Mouse (Mus musculus): Measurements from ENCODE around the gene Klk1b26. TPM values are rescaled to one million over a fixed set of nuclear protein-coding genes. Genes with fewer than 3 reads are reported as not detected.
"Not testable (repeated sequence)": the region's sequence is repeated elsewhere in the genome, so short reads cannot be mapped to it uniquely, and the experiment has no call there.

The Klk1b26 gene
- polyA plus RNA-seq, 1 experiment from 2014 or later: 0.26 TPM

- ATAC-seq (ENCODE audit: low read depth): no peak
- WGBS (ENCODE audit: insufficient replicate concordance): 64% methylated on average over 5 of the region's 5 CpGs
- Histone ChIP-seq H3K4me1 (ENCODE audit: control insufficient read depth, low read depth, low read length) (no peaks in the 10 kb centered on the region), H3K9me3 (replicated peaks; ENCODE audit: control insufficient read depth, low read length) (no peaks in the 10 kb centered on the region), H3K36me3 (ENCODE audit: control insufficient read depth, insufficient read depth) (no peaks in the 10 kb centered on the region), H3K9ac (ENCODE audit: low read depth, low read length) (no peak overlapping the region), H3K4me3 (ENCODE audit: low read depth, low read length) (no peak overlapping the region), H3K4me2 (ENCODE audit: low read depth, low read length) (no peak overlapping the region), H3K27me3 (ENCODE audit: control insufficient read depth, insufficient read depth, low read depth, low read length) (no peaks in the 10 kb centered on the region), H3K27ac (ENCODE audit: low read length) (no peak overlapping the region)
These were observed 3.1 kb downstream of the Klk1b26 start for GRCm38 (mm10) chr7:44015071-44015470.

DNA sequence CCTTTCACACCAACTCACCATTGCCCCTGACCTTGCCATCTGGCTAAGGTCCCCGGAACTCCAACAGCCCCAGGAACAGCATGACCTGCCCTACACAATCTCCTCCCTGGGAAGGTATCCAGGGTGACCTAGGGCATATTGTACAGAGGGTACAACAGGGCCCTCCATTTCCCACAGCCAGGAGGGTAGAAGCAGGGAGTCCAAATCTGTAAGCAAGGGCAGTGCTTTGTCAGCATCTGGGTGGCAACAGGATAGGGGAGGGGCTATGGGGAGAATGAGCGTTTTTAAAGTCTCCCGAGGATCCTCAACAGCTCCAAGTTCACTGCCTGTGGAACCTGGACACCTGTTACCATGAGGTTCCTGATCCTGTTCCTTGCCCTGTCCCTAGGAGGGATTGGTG lies 40.0 kb downstream of the Klk1b26 start, which contains the start of gene Klk1b27:
Klk1b27 (plus strand) TSS at position 301 of the 400 bp plus-strand sequence.
- H3K4me3 ChIP-seq (ENCODE audit: low read depth, low read length); H3K36me3 ChIP-seq (ENCODE audit: control insufficient read depth, insufficient read depth); H3K9ac ChIP-seq (ENCODE audit: low read depth, low read length); ATAC-seq (ENCODE audit: low read depth); H3K27me3 ChIP-seq (ENCODE audit: control insufficient read depth, insufficient read depth, low read depth, low read length); H3K4me1 ChIP-seq (ENCODE audit: control insufficient read depth, low read depth, low read length); H3K4me2 ChIP-seq (ENCODE audit: low read depth, low read length); H3K27ac ChIP-seq (ENCODE audit: low read length); H3K9me3 ChIP-seq (replicated peaks; ENCODE audit: control insufficient read depth, low read length): not testable (repeated sequence)
- WGBS (ENCODE audit: insufficient replicate concordance): 53% methylated on average over 3 of the region's 3 CpGs

Other genes starting within 250 kb of the Klk1b26 start
- not detected in 2 replicates for gene Klk12, start 243.3 kb upstream of the Klk1b26 start, polyA plus RNA-seq (2015; fragmentation: Nextera tagmentation; extraction: Ambion mirVana)
- not detected in 2 replicates for gene Klk11, start 237.6 kb upstream of the Klk1b26 start, polyA plus RNA-seq (2015; fragmentation: Nextera tagmentation; extraction: Ambion mirVana)
- not detected in 2 replicates for gene Klk10, start 231.1 kb upstream of the Klk1b26 start, polyA plus RNA-seq (2015; fragmentation: Nextera tagmentation; extraction: Ambion mirVana)
- gene Klk9, start 220.3 kb upstream of the Klk1b26 start, polyA plus RNA-seq (2015; fragmentation: Nextera tagmentation; extraction: Ambion mirVana): not detected in 2 replicates
- gene Klk8, start 214.6 kb upstream of the Klk1b26 start, polyA plus RNA-seq (2015; fragmentation: Nextera tagmentation; extraction: Ambion mirVana): 4.3 and 5.1 TPM in 2 replicates
- not detected in 2 replicates for gene Klk7, start 200.9 kb upstream of the Klk1b26 start, polyA plus RNA-seq (2015; fragmentation: Nextera tagmentation; extraction: Ambion mirVana)
- gene Klk6, start 187.7 kb upstream of the Klk1b26 start, polyA plus RNA-seq (2015; fragmentation: Nextera tagmentation; extraction: Ambion mirVana): not detected in 2 replicates
- not detected in 2 replicates for gene Klk5, start 170.2 kb upstream of the Klk1b26 start, polyA plus RNA-seq (2015; fragmentation: Nextera tagmentation; extraction: Ambion mirVana)
- not detected in 2 replicates for gene Klk4, start 131.0 kb upstream of the Klk1b26 start, polyA plus RNA-seq (2015; fragmentation: Nextera tagmentation; extraction: Ambion mirVana)
- gene Klk15, start 78.4 kb upstream of the Klk1b26 start, polyA plus RNA-seq (2015; fragmentation: Nextera tagmentation; extraction: Ambion mirVana): not detected in 2 replicates
- not detected in 2 replicates for gene Klk1b8, start 61.5 kb upstream of the Klk1b26 start, polyA plus RNA-seq (2015; fragmentation: Nextera tagmentation; extraction: Ambion mirVana)
- not detected in 2 replicates for gene Klk1b1, start 45.4 kb upstream of the Klk1b26 start, polyA plus RNA-seq (2015; fragmentation: Nextera tagmentation; extraction: Ambion mirVana)
- not detected in 2 replicates for gene Klk1b9, start 36.1 kb upstream of the Klk1b26 start, polyA plus RNA-seq (2015; fragmentation: Nextera tagmentation; extraction: Ambion mirVana)
- not detected in 2 replicates for gene Klk1b11, start 16.3 kb upstream of the Klk1b26 start, polyA plus RNA-seq (2015; fragmentation: Nextera tagmentation; extraction: Ambion mirVana)
- not detected in 2 replicates for gene Klk1b27, start 40.1 kb downstream of the Klk1b26 start, polyA plus RNA-seq (2015; fragmentation: Nextera tagmentation; extraction: Ambion mirVana)
- gene Klk1b21, start 90.2 kb downstream of the Klk1b26 start, polyA plus RNA-seq (2015; fragmentation: Nextera tagmentation; extraction: Ambion mirVana): not detected in 2 replicates
- not detected in 2 replicates for gene Klk1b22, start 100.5 kb downstream of the Klk1b26 start, polyA plus RNA-seq (2015; fragmentation: Nextera tagmentation; extraction: Ambion mirVana)
- 0.06 TPM in 1 of 2 replicates, not detected in the other for gene Klk1b16, start 124.6 kb downstream of the Klk1b26 start, polyA plus RNA-seq (2015; fragmentation: Nextera tagmentation; extraction: Ambion mirVana)
- not detected in 2 replicates for gene Klk1b24, start 176.1 kb downstream of the Klk1b26 start, polyA plus RNA-seq (2015; fragmentation: Nextera tagmentation; extraction: Ambion mirVana)
- gene Klk1b3, start 186.0 kb downstream of the Klk1b26 start, polyA plus RNA-seq (2015; fragmentation: Nextera tagmentation; extraction: Ambion mirVana): not detected in 2 replicates
- 0.11 TPM in 1 of 2 replicates, not detected in the other for gene Klk1b4, start 195.3 kb downstream of the Klk1b26 start, polyA plus RNA-seq (2015; fragmentation: Nextera tagmentation; extraction: Ambion mirVana)
- not detected in 2 replicates for gene Klk1b5, start 203.8 kb downstream of the Klk1b26 start, polyA plus RNA-seq (2015; fragmentation: Nextera tagmentation; extraction: Ambion mirVana)
- gene Klk1, start 213.2 kb downstream of the Klk1b26 start, polyA plus RNA-seq (2015; fragmentation: Nextera tagmentation; extraction: Ambion mirVana): 1.1 TPM in 1 of 2 replicates, not detected in the other
- not detected in 2 replicates for gene Gm36864, start 224.0 kb downstream of the Klk1b26 start, polyA plus RNA-seq (2015; fragmentation: Nextera tagmentation; extraction: Ambion mirVana)
- gene 1700028J19Rik, start 234.5 kb downstream of the Klk1b26 start, polyA plus RNA-seq (2015; fragmentation: Nextera tagmentation; extraction: Ambion mirVana): 1.1 and 1.2 TPM in 2 replicates
- gene 2410002F23Rik, start 234.6 kb downstream of the Klk1b26 start, polyA plus RNA-seq (2015; fragmentation: Nextera tagmentation; extraction: Ambion mirVana): 23.4 and 24.6 TPM in 2 replicates
- not detected in 2 replicates for gene Acp4, start 245.2 kb downstream of the Klk1b26 start, polyA plus RNA-seq (2015; fragmentation: Nextera tagmentation; extraction: Ambion mirVana)
- gene Gm15517, start 249.3 kb downstream of the Klk1b26 start, polyA plus RNA-seq (2015; fragmentation: Nextera tagmentation; extraction: Ambion mirVana): not detected in 2 replicates

Measured in liver, embryonic 16.5 days (tissue).